Mouse (Mus musculus) forebrain, postnatal 0 days (tissue): Measurements from ENCODE around the gene Acin1. TPM values are rescaled to one million over a fixed set of nuclear protein-coding genes. Genes with fewer than 3 reads are reported as not detected.

ENCODE experiments used
- ATAC-seq: fragments of 200-750 bp; cut with Nextera tagmentation; 2 replicates; pipeline ENCODE4 v1.8.0; 2017; ENCODE audit warnings: mild to moderate bottlenecking, moderate library complexity
- DNase-seq: peaks from one replicate; pipeline ENCODE4 v3.0.0-alpha.2; 2015
- H3K27ac ChIP-seq: fragments of 300-500 bp; sonication (generic); 2 replicates; pipeline ENCODE4 v1.5.1; 2014; ENCODE audit warnings: low read depth, mild to moderate bottlenecking, antibody characterized with exemption, low read length, moderate library complexity, mixed read lengths
- H3K27me3 ChIP-seq: fragments of 300-500 bp; sonication (generic); 2 replicates; pipeline ENCODE4 v1.6.1; 2014; ENCODE audit warnings: mild to moderate bottlenecking, low read length, mixed read lengths; ENCODE audit not compliant: insufficient read depth
- H3K36me3 ChIP-seq: fragments of 300-500 bp; sonication (generic); 2 replicates; pipeline ENCODE4 v1.6.1; 2014; ENCODE audit warnings: mild to moderate bottlenecking, moderate library complexity; ENCODE audit not compliant: insufficient read depth
- H3K4me1 ChIP-seq: fragments of 300-500 bp; sonication (generic); 2 replicates; pipeline ENCODE4 v1.6.1; 2014; ENCODE audit warnings: antibody characterized with exemption; ENCODE audit not compliant: insufficient read depth
- H3K4me2 ChIP-seq: fragments of 300-500 bp; sonication (generic); 2 replicates; pipeline ENCODE4 v1.6.1; 2014; ENCODE audit warnings: low read depth, mild to moderate bottlenecking, moderate library complexity
- H3K4me3 ChIP-seq: fragments of 300-500 bp; sonication (generic); 2 replicates; pipeline ENCODE4 v1.5.1; 2014; ENCODE audit warnings: low read depth, low read length, mixed read lengths
- H3K9ac ChIP-seq: fragments of 300-500 bp; sonication (generic); 2 replicates; pipeline ENCODE4 v1.6.1; 2014; ENCODE audit warnings: mild to moderate bottlenecking
- H3K9me3 ChIP-seq: fragments of 300-500 bp; sonication (generic); 2 replicates; pipeline ENCODE4 v1.6.1; 2016; ENCODE audit warnings: low read length
- CTCF ChIP-seq: sonication (generic); IDR thresholded peaks from 2 replicates; pipeline ENCODE4 v1.5.1; 2016; ENCODE audit warnings: antibody characterized with exemption, control low read depth, low read depth
- WGBS: fragments of 180-500 bp; shearing (Covaris S2); extraction: QIAGEN DNeasy Blood & Tissue Kit; methylation state at CpG from one replicate; pipeline ENCODE4 v1.1.7; 2014; 5-methylcytosine and 5-hydroxymethylcytosine counted together
- microRNA counts: library from miRNA; unstranded; fragments of <30 nt; microRNA quantifications from one replicate; lab custom pipeline; 2015
- microRNA-seq, 2 experiments: library from miRNA; unstranded; fragments of <30 nt; microRNA quantifications; one replicate each; pipeline ENCODE4; 2016
- polyA plus RNA-seq: library from polyadenylated mRNA; unstranded; fragments of >200 nt; fragmentation: Nextera tagmentation; extraction: Ambion mirVana; gene quantifications from 2 replicates; pipeline ENCODE4 v1.2.1, GENCODE M21; 2015
- total RNA-seq: library from RNA; depleted of rRNA; stranded (reverse); fragments of >200 nt; gene quantifications from 2 replicates; pipeline ENCODE4 v1.2.3, GENCODE M21; 2014; rRNA removed

Acin1 gene
- total and polyA plus RNA-seq, 2 experiments from 2014 or later = 97.0 to 143 TPM

- DNase-seq = no peak
Observed at GRCm38 (mm10) chr14:54602613-54603012, 84.1 kb downstream of the Acin1 start.

DNA sequence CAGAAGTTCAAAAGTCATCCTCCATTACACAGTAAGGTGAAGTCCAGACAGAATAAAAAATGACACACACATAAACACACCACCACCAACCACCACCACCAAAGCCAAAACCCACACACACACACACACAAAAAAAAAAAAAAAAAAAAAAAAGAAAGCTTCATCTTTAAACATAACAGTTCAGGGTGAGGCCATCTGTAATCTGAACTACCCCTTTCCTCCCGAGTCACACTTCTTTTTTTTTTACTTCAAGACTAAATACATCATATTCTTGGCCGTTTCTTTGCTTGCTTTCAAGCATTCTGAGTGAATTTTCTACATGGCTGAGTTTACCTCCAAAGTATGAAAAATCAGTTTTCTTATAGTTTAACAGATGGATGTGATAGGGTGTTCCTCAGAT lies 85.1 kb downstream of the Acin1 start:
- Histone ChIP-seq H3K27ac (no peak overlapping the region), H3K9ac (no peak overlapping the region), H3K4me3 (no peak overlapping the region), H3K4me1 (peaks cover 16% of the 10 kb centered on the region; the same call in 1 of the 2 replicates), H3K9me3 (no peaks in the 10 kb centered on the region), H3K36me3 (no peaks in the 10 kb centered on the region), H3K4me2 (no peak overlapping the region), H3K27me3 (no peaks in the 10 kb centered on the region)
- 76% methylated on average over 2 of the region's 2 CpGs for WGBS
- no peak for TF ChIP-seq CTCF
- DNase-seq (no peak), ATAC-seq (no peak)

More at GRCm38 (mm10) chr14:54602613-54603012, 84.1 kb downstream of the Acin1 start:
- Histone ChIP-seq H3K27ac (peak overlapping the region; percentile 97), H3K4me1 (peaks cover 16% of the 10 kb centered on the region; the same call in 1 of the 2 replicates), H3K4me3 (peak overlapping the region; percentile 54), H3K9ac (peak overlapping the region; percentile 74), H3K4me2 (peak overlapping the region; percentile 54), H3K9me3 (no peaks in the 10 kb centered on the region), H3K27me3 (no peaks in the 10 kb centered on the region), H3K36me3 (no peaks in the 10 kb centered on the region)
- TF ChIP-seq CTCF = no peak
- 39% methylated on average over 4 of the region's 4 CpGs for WGBS
- peak; percentile 4 for ATAC-seq

GRCm38 (mm10) chr14:54597084-54597483 lies 89.6 kb downstream of the Acin1 start:
- Histone ChIP-seq H3K9me3 (no peaks in the 10 kb centered on the region), H3K9ac (no peak overlapping the region), H3K27ac (no peak overlapping the region), H3K4me1 (no peaks in the 10 kb centered on the region), H3K4me2 (no peak overlapping the region), H3K4me3 (no peak overlapping the region), H3K36me3 (no peaks in the 10 kb centered on the region), H3K27me3 (no peaks in the 10 kb centered on the region)
- DNase-seq (no peak), ATAC-seq (no peak)
- peak; percentile 49 for TF ChIP-seq CTCF
- 86% methylated on average over 7 of the region's 7 CpGs for WGBS

GRCm38 (mm10) chr14:54594631-54595414 lies 91.9 kb downstream of the Acin1 start:
- no peak overlapping the region for H3K4me3 ChIP-seq
- no peaks in the 10 kb centered on the region for H3K9me3 ChIP-seq
- ATAC-seq (peak; percentile 37; the same call in 1 of the 2 replicates), DNase-seq (peak; percentile 47)
- 63% methylated on average over 27 of the region's 28 CpGs for WGBS
- peak overlapping the region; percentile 23; the same call in 1 of the 2 replicates for H3K4me2 ChIP-seq
- TF ChIP-seq CTCF = no peak
- H3K4me1 ChIP-seq = no peaks in the 10 kb centered on the region
- 0 out of 2 replicates have a peak overlapping the region, but pooled peaks have one; percentile 29 for H3K27ac ChIP-seq
- H3K27me3 ChIP-seq = no peaks in the 10 kb centered on the region
- peaks cover 4% of the 10 kb centered on the region; the same call in 1 of the 2 replicates for H3K36me3 ChIP-seq
- no peak overlapping the region for H3K9ac ChIP-seq

GRCm38 (mm10) chr14:54594055-54594454 lies 92.7 kb downstream of the Acin1 start:
- peaks cover 4% of the 10 kb centered on the region; the same call in 1 of the 2 replicates for H3K36me3 ChIP-seq
- no peak overlapping the region for H3K9ac ChIP-seq
- no peaks in the 10 kb centered on the region for H3K9me3 ChIP-seq
- peak; percentile 24 for TF ChIP-seq CTCF
- H3K27me3 ChIP-seq = no peaks in the 10 kb centered on the region
- ATAC-seq = no peak; the same call in 1 of the 2 replicates
- no peak for DNase-seq
- H3K4me3 ChIP-seq = no peak overlapping the region
- WGBS = 90% methylated on average over 3 of the region's 3 CpGs
- H3K27ac ChIP-seq = no peak overlapping the region
- H3K4me2 ChIP-seq = no peak overlapping the region
- H3K4me1 ChIP-seq = no peaks in the 10 kb centered on the region

DNA sequence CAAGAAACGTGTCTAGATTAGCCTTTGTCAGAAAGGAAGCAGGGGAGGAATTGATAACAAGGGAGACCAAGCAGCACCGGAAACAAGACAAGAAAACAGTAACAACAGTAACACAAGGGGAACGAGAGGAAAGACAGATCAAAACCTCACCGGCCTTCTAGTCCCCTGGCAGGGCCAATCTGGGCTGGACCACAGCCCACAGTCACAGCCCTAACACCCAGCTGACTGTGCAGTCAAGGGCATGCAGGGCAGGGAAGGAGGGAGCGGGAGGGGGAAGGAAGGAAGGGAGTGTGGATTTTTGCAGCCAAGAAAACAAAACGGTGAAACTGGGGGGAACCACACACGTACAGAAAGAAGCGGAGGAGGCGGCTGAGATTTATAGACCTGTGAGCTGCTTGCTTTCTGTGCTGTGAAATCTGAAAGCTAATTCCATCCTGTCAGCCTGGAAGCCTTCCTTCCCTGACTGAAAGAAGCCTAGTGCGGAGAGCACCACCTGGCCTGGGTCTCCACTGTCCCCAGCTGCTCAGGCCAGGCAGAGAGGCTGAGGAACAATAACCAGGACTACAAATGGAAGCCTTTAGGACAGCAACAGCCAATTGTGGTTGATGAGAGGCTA lies 94.3 kb downstream of the Acin1 start:
- no peaks in the 10 kb centered on the region for H3K9me3 ChIP-seq
- DNase-seq (no peak), ATAC-seq (peak; percentile 42)
- H3K36me3 ChIP-seq = peaks cover 4% of the 10 kb centered on the region; the same call in 1 of the 2 replicates
- no peak overlapping the region for H3K4me3 ChIP-seq
- peak overlapping the region; percentile 69 for H3K27ac ChIP-seq
- no peak for TF ChIP-seq CTCF
- no peaks in the 10 kb centered on the region for H3K27me3 ChIP-seq
- no peak overlapping the region for H3K4me2 ChIP-seq
- H3K9ac ChIP-seq = peak overlapping the region; percentile 22; the same call in 1 of the 2 replicates
- no peaks in the 10 kb centered on the region for H3K4me1 ChIP-seq
- 49% methylated on average over 10 of the region's 10 CpGs for WGBS

MicroRNAs encoded within 50 kb of the gene (microRNA counts, 519-probe panel; counts per million panel counts)
- microRNA mmu-miR-686 (lab: Ali Mortazavi, UCI) = not detected

Small RNA genes within 50 kb of the gene (microRNA-seq; reads per million reads assigned to microRNA genes)
- gene Mir686 = 0 reads per million in 2 experiments
- gene Mir6948 = 0.77 to 1.1 reads per million in 2 experiments

Other genes with a start within 250 kb of the Acin1 start
- 39.6 and 45.8 TPM in 2 replicates for gene Lrp10, start 222.8 kb downstream of the Acin1 start, total RNA-seq
- 38.0 and 38.5 TPM in 2 replicates for gene Lrp10, start 222.8 kb downstream of the Acin1 start, polyA plus RNA-seq
- gene Rem2, start 210.8 kb downstream of the Acin1 start, total RNA-seq = 25.5 and 31.0 TPM in 2 replicates
- gene Rem2, start 210.8 kb downstream of the Acin1 start, polyA plus RNA-seq = 22.5 and 28.0 TPM in 2 replicates
- gene Prmt5, start 169.4 kb downstream of the Acin1 start, total RNA-seq = 85.4 and 87.1 TPM in 2 replicates
- 87.0 and 100 TPM in 2 replicates for gene Prmt5, start 169.4 kb downstream of the Acin1 start, polyA plus RNA-seq
- gene Haus4, start 132.3 kb downstream of the Acin1 start, total RNA-seq = 21.3 and 23.1 TPM in 2 replicates
- gene Haus4, start 132.3 kb downstream of the Acin1 start, polyA plus RNA-seq = 17.9 and 19.5 TPM in 2 replicates
- 4.4 and 6.6 TPM in 2 replicates for gene Ajuba, start 109.4 kb downstream of the Acin1 start, total RNA-seq
- gene Ajuba, start 109.4 kb downstream of the Acin1 start, polyA plus RNA-seq = 4.4 and 4.5 TPM in 2 replicates
- gene 4931414P19Rik, start 80.9 kb downstream of the Acin1 start, total RNA-seq = 6.5 and 12.8 TPM in 2 replicates
- 2.2 and 3.1 TPM in 2 replicates for gene 4931414P19Rik, start 80.9 kb downstream of the Acin1 start, polyA plus RNA-seq
- 180 and 239 TPM in 2 replicates for gene Psmb5, start 68.9 kb downstream of the Acin1 start, total RNA-seq
- gene Psmb5, start 68.9 kb downstream of the Acin1 start, polyA plus RNA-seq = 420 and 499 TPM in 2 replicates
- gene Psmb11, start 65.5 kb downstream of the Acin1 start, total RNA-seq = under 0.01 TPM in 1 of 2 replicates, not detected in the other
- gene Psmb11, start 65.5 kb downstream of the Acin1 start, polyA plus RNA-seq = 0.04 and 0.08 TPM in 2 replicates
- not detected in 2 replicates for gene Gm17606, start 46.0 kb downstream of the Acin1 start, total RNA-seq
- gene Gm17606, start 46.0 kb downstream of the Acin1 start, polyA plus RNA-seq = not detected in 2 replicates
- 15.6 and 21.7 TPM in 2 replicates for gene Cdh24, start 45.6 kb downstream of the Acin1 start, total RNA-seq
- 3.8 and 4.6 TPM in 2 replicates for gene Cdh24, start 45.6 kb downstream of the Acin1 start, polyA plus RNA-seq
- 32.0 and 36.2 TPM in 2 replicates for gene 1700123O20Rik, start 715 bp downstream of the Acin1 start, total RNA-seq
- gene 1700123O20Rik, start 715 bp downstream of the Acin1 start, polyA plus RNA-seq = 66.6 and 70.7 TPM in 2 replicates
- gene Gm29776, start 11.9 kb upstream of the Acin1 start, total RNA-seq = 0.14 and 0.15 TPM in 2 replicates
- 0.06 and 0.13 TPM in 2 replicates for gene Gm29776, start 11.9 kb upstream of the Acin1 start, polyA plus RNA-seq
- gene Cebpe, start 25.2 kb upstream of the Acin1 start, total RNA-seq = 0.38 TPM in 1 of 2 replicates, not detected in the other
- not detected in 2 replicates for gene Cebpe, start 25.2 kb upstream of the Acin1 start, polyA plus RNA-seq
- gene Slc7a8, start 95.0 kb upstream of the Acin1 start, total RNA-seq = 11.8 and 13.3 TPM in 2 replicates
- gene Slc7a8, start 95.0 kb upstream of the Acin1 start, polyA plus RNA-seq = 12.5 and 14.5 TPM in 2 replicates
- not detected in 2 replicates for gene Rnf212b, start 127.2 kb upstream of the Acin1 start, total RNA-seq
- not detected in 2 replicates for gene Rnf212b, start 127.2 kb upstream of the Acin1 start, polyA plus RNA-seq
- gene Homez, start 184.0 kb upstream of the Acin1 start, total RNA-seq = 7.1 and 7.2 TPM in 2 replicates
- 2.7 and 6.9 TPM in 2 replicates for gene Homez, start 184.0 kb upstream of the Acin1 start, polyA plus RNA-seq
- gene Ppp1r3e, start 190.6 kb upstream of the Acin1 start, total RNA-seq = 17.4 and 19.7 TPM in 2 replicates
- 2.3 and 3.3 TPM in 2 replicates for gene Ppp1r3e, start 190.6 kb upstream of the Acin1 start, polyA plus RNA-seq
- gene Bcl2l2, start 196.4 kb upstream of the Acin1 start, total RNA-seq = 33.2 and 38.0 TPM in 2 replicates
- gene Bcl2l2, start 196.4 kb upstream of the Acin1 start, polyA plus RNA-seq = 2.5 and 2.9 TPM in 2 replicates
- gene Gm20521, start 196.5 kb upstream of the Acin1 start, total RNA-seq = 3.1 TPM in 1 of 2 replicates, not detected in the other
- 0.30 and 0.89 TPM in 2 replicates for gene Gm20521, start 196.5 kb upstream of the Acin1 start, polyA plus RNA-seq
- 113 and 116 TPM in 2 replicates for gene Pabpn1, start 205.6 kb upstream of the Acin1 start, total RNA-seq
- gene Pabpn1, start 205.6 kb upstream of the Acin1 start, polyA plus RNA-seq = 105 and 126 TPM in 2 replicates
- gene Slc22a17, start 226.2 kb upstream of the Acin1 start, total RNA-seq = 327 and 359 TPM in 2 replicates
- 230 and 282 TPM in 2 replicates for gene Slc22a17, start 226.2 kb upstream of the Acin1 start, polyA plus RNA-seq
- gene Efs, start 239.2 kb upstream of the Acin1 start, total RNA-seq = 22.2 and 29.8 TPM in 2 replicates
- gene Efs, start 239.2 kb upstream of the Acin1 start, polyA plus RNA-seq = 13.4 and 13.5 TPM in 2 replicates
- gene Il25, start 245.8 kb upstream of the Acin1 start, total RNA-seq = 0.38 TPM in 1 of 2 replicates, not detected in the other
- gene Il25, start 245.8 kb upstream of the Acin1 start, polyA plus RNA-seq = 0.18 and 0.58 TPM in 2 replicates
- 17.9 and 19.9 TPM in 2 replicates for gene Cmtm5, start 249.3 kb upstream of the Acin1 start, total RNA-seq
- gene Cmtm5, start 249.3 kb upstream of the Acin1 start, polyA plus RNA-seq = 17.7 and 22.7 TPM in 2 replicates